Mouse (Mus musculus): Measurements from ENCODE around the gene Olfr15.

Olfr15 gene

GRCm38 (mm10) chr16:3876346-3876745 is 45.7 kb downstream of the Olfr15 start:
- no peak for DNase-seq

GRCm38 (mm10) chr16:3884201-3885064 is 53.8 kb downstream of the Olfr15 start, which contains the start of the genes Zfp597 and Gm20695:
Zfp597 (minus strand) TSS chr16:3884561.
Gm20695 (plus strand) TSS chr16:3884648.
- DNase-seq = peak; percentile 94 to 95

GRCm38 (mm10) chr16:3885065-3885670 is 54.5 kb downstream of the Olfr15 start:
- DNase-seq = no peak

GRCm38 (mm10) chr16:3891621-3892295 is 61.1 kb downstream of the Olfr15 start:
- DNase-seq = no peak

GRCm38 (mm10) chr16:3893739-3894138 is 63.1 kb downstream of the Olfr15 start:
- no peak for DNase-seq

Measured in thymus, postnatal 36 days (tissue).